Mouse (Mus musculus) kidney, postnatal 0 days (tissue): ENCODE results near the gene Hist1h3a. TPM values are rescaled to one million over a fixed set of nuclear protein-coding genes. Genes with fewer than 3 reads are reported as not detected.
"Not testable (repeated sequence)": the region's sequence is repeated elsewhere in the genome, so short reads cannot be mapped to it uniquely, and the experiment has no call there.

Experiments used
- ATAC-seq: fragments of 200-750 bp; cut with Nextera tagmentation; replicated peaks from 2 replicates; pipeline ENCODE4 v1.8.0; 2017; ENCODE audit warnings: low read depth, moderate number of reproducible peaks, moderate TSS enrichment, moderate library complexity; ENCODE audit not compliant: low FRiP score
- DNase-seq: peaks from one replicate; pipeline ENCODE4 v3.0.0-alpha.2; 2016; ENCODE audit warnings: low spot score
- H3K27ac ChIP-seq: fragments of 300-500 bp; sonication (generic); 2 replicates; pipeline ENCODE4 v1.5.1; 2014; ENCODE audit warnings: mild to moderate bottlenecking
- H3K27me3 ChIP-seq: fragments of 300-500 bp; sonication (generic); 2 replicates; pipeline ENCODE4 v1.6.1; 2014; ENCODE audit warnings: low read length, mixed read lengths; ENCODE audit not compliant: insufficient read depth
- H3K36me3 ChIP-seq: fragments of 300-500 bp; sonication (generic); 2 replicates; pipeline ENCODE4 v1.6.1; 2014; ENCODE audit warnings: low read length, mixed read lengths; ENCODE audit not compliant: insufficient read depth
- H3K4me1 ChIP-seq: fragments of 300-500 bp; sonication (generic); replicated peaks from 2 replicates; pipeline ENCODE4 v1.6.1; 2014; ENCODE audit warnings: antibody characterized with exemption, low read length, mixed read lengths; ENCODE audit not compliant: insufficient read depth
- H3K4me2 ChIP-seq: fragments of 300-500 bp; sonication (generic); 2 replicates; pipeline ENCODE4 v1.6.1; 2014; ENCODE audit warnings: mild to moderate bottlenecking, low read length, moderate library complexity, mixed read lengths
- H3K4me3 ChIP-seq: fragments of 300-500 bp; sonication (generic); replicated peaks from 2 replicates; pipeline ENCODE4 v1.5.1; 2014; ENCODE audit warnings: low read depth, low read length
- H3K9ac ChIP-seq: fragments of 300-500 bp; sonication (generic); 2 replicates; pipeline ENCODE4 v1.6.1; 2014; ENCODE audit warnings: low read depth, low read length
- H3K9me3 ChIP-seq: fragments of 300-500 bp; sonication (generic); replicated peaks from 2 replicates; pipeline ENCODE4 v1.6.1; 2016; ENCODE audit warnings: low read length, inconsistent platforms, mixed read lengths
- CTCF ChIP-seq: IDR thresholded peaks from 2 replicates; pipeline ENCODE4 v1.5.1; 2016; ENCODE audit warnings: antibody characterized with exemption, low read depth, mild to moderate bottlenecking, moderate library complexity
- WGBS: fragments of 180-500 bp; shearing (Covaris S2); extraction: QIAGEN DNeasy Blood & Tissue Kit; methylation state at CpG from one replicate; pipeline ENCODE4 v1.1.7; 2014; 5-methylcytosine and 5-hydroxymethylcytosine counted together
- polyA plus RNA-seq: library from polyadenylated mRNA; unstranded; fragments of >200 nt; fragmentation: Nextera tagmentation; extraction: Ambion mirVana; gene quantifications from 2 replicates; pipeline ENCODE4 v1.2.1, GENCODE M21; 2015

Hist1h3a gene
- polyA plus RNA-seq, 1 experiment from 2014 or later = 6.7 TPM

GRCm38 (mm10) chr13:23730479-23730878 lies 31.7 kb downstream of the Hist1h3a start:
- Histone ChIP-seq H3K9me3 (no peaks in the 10 kb centered on the region), H3K27ac (no peak overlapping the region), H3K27me3 (no peaks in the 10 kb centered on the region), H3K4me3 (no peak overlapping the region), H3K36me3 (no peaks in the 10 kb centered on the region), H3K9ac (no peak overlapping the region), H3K4me2 (no peak overlapping the region), H3K4me1 (no peaks in the 10 kb centered on the region)
- 22% methylated on average over 8 of the region's 8 CpGs for WGBS
- ATAC-seq (peak; percentile 79), DNase-seq (peak; percentile 73)
- TF ChIP-seq CTCF = no peak

- TF ChIP-seq CTCF = no peak
Observed at GRCm38 (mm10) chr13:23729706-23730105, 32.5 kb downstream of the Hist1h3a start.

GRCm38 (mm10) chr13:23729192-23729525 lies 33.0 kb downstream of the Hist1h3a start:
- WGBS = 91% methylated on average over 9 of the region's 9 CpGs
- no peaks in the 10 kb centered on the region for H3K9me3 ChIP-seq
- TF ChIP-seq CTCF = no peak
- no peaks in the 10 kb centered on the region for H3K36me3 ChIP-seq
- H3K27me3 ChIP-seq = no peaks in the 10 kb centered on the region
- DNase-seq (no peak), ATAC-seq (no peak)
- H3K27ac ChIP-seq = no peak overlapping the region
- no peak overlapping the region for H3K9ac ChIP-seq
- H3K4me2 ChIP-seq = no peak overlapping the region
- H3K4me1 ChIP-seq = no peaks in the 10 kb centered on the region
- H3K4me3 ChIP-seq = no peak overlapping the region

More at GRCm38 (mm10) chr13:23729706-23730105, 32.5 kb downstream of the Hist1h3a start:
- H3K4me1 ChIP-seq = no peaks in the 10 kb centered on the region
- H3K27ac ChIP-seq = no peak overlapping the region
- DNase-seq (no peak), ATAC-seq (no peak)
- no peaks in the 10 kb centered on the region for H3K36me3 ChIP-seq
- no peak overlapping the region for H3K9ac ChIP-seq
- H3K4me3 ChIP-seq = no peak overlapping the region
- no peaks in the 10 kb centered on the region for H3K27me3 ChIP-seq
- WGBS = 95% methylated on average over 5 of the region's 5 CpGs
- no peak overlapping the region for H3K4me2 ChIP-seq
- no peaks in the 10 kb centered on the region for H3K9me3 ChIP-seq

- Histone ChIP-seq H3K4me1 (no peaks in the 10 kb centered on the region), H3K9ac (no peak overlapping the region), H3K27ac (no peak overlapping the region), H3K9me3 (no peaks in the 10 kb centered on the region), H3K4me3 (no peak overlapping the region), H3K4me2 (no peak overlapping the region), H3K36me3 (no peaks in the 10 kb centered on the region), H3K27me3 (no peaks in the 10 kb centered on the region)
- ATAC-seq = no peak
- DNase-seq = no peak
- no peak for TF ChIP-seq CTCF
- 92% methylated on average over 18 of the region's 18 CpGs for WGBS
Observed at GRCm38 (mm10) chr13:23728472-23729191, 33.6 kb downstream of the Hist1h3a start.

GRCm38 (mm10) chr13:23725213-23725612 lies 37.0 kb downstream of the Hist1h3a start:
- no peak overlapping the region for H3K9ac ChIP-seq
- H3K27ac ChIP-seq = no peak overlapping the region
- no peak overlapping the region for H3K4me2 ChIP-seq
- DNase-seq (no peak), ATAC-seq (no peak)
- H3K9me3 ChIP-seq = no peaks in the 10 kb centered on the region
- TF ChIP-seq CTCF = no peak
- H3K4me3 ChIP-seq = no peak overlapping the region
- WGBS = 60% methylated on average over 1 of the region's 1 CpGs
- H3K4me1 ChIP-seq = no peaks in the 10 kb centered on the region
- H3K36me3 ChIP-seq = no peaks in the 10 kb centered on the region
- H3K27me3 ChIP-seq = no peaks in the 10 kb centered on the region

- TF ChIP-seq CTCF = no peak
- no peaks in the 10 kb centered on the region for H3K36me3 ChIP-seq
- ATAC-seq (no peak), DNase-seq (no peak)
- H3K4me1 ChIP-seq = no peaks in the 10 kb centered on the region
- H3K27ac ChIP-seq = no peak overlapping the region
- WGBS = 73% methylated on average over 4 of the region's 4 CpGs
- no peaks in the 10 kb centered on the region for H3K27me3 ChIP-seq
- no peak overlapping the region for H3K4me2 ChIP-seq
- H3K4me3 ChIP-seq = no peak overlapping the region
- H3K9ac ChIP-seq = no peak overlapping the region
- H3K9me3 ChIP-seq = no peaks in the 10 kb centered on the region
Observed at GRCm38 (mm10) chr13:23724239-23724638, 37.9 kb downstream of the Hist1h3a start.

- not testable (repeated sequence) for H3K36me3 ChIP-seq, DNase-seq, H3K4me3 ChIP-seq, H3K4me2 ChIP-seq, H3K4me1 ChIP-seq, H3K9me3 ChIP-seq, H3K27me3 ChIP-seq, H3K27ac ChIP-seq, ATAC-seq, H3K9ac ChIP-seq
- 28% methylated on average over 2 of the region's 2 CpGs for WGBS
Observed at GRCm38 (mm10) chr13:23717593-23718245, 44.5 kb downstream of the Hist1h3a start.
